Mouse (Mus musculus): ENCODE results near the gene Cdh18.
"Not testable (repeated sequence)": the region's sequence is repeated elsewhere in the genome, so short reads cannot be mapped to it uniquely, and the experiment has no call there.

The Cdh18 gene

DNA sequence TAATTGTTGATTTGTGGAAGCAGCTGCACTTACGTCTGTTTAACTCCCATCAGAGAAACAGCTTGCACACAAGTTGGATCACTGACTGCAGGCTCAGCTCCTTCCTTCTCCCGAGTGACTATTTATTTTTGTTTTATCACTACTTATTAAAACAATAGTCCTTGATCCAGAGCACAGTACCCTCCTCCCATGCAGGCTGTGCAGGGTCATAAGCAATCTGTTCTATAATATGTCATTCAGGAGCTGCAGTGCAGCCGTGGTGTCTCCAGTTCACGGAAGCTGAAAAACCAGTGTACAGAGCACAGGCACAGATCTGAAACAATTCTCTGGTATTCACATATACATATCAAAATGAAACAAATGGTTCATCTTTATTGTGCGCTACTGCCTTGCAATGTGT lies 625.8 kb downstream of the Cdh18 start:
- no peak for DNase-seq (ENCODE audit: extremely low spot score)

DNA sequence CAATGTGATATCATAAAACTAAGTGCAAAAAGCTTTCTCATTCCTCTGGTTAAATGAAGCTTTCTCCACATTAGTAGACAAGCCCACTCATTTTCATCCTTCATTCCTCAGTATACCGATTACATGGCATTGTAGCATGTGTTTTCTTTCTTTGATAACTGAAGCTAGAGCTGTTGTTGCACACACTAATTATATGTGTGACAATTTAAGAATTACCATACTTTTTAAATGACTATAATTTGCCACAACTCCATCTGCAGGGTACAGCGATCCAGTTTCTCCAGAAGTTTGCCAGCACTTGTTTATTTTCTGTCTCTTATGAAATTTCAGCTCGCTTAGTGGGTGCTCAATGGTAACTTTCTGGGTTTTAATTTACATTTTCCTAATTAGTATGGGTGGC lies 663.2 kb downstream of the Cdh18 start:
- no peak for DNase-seq (ENCODE audit: extremely low spot score)

DNA sequence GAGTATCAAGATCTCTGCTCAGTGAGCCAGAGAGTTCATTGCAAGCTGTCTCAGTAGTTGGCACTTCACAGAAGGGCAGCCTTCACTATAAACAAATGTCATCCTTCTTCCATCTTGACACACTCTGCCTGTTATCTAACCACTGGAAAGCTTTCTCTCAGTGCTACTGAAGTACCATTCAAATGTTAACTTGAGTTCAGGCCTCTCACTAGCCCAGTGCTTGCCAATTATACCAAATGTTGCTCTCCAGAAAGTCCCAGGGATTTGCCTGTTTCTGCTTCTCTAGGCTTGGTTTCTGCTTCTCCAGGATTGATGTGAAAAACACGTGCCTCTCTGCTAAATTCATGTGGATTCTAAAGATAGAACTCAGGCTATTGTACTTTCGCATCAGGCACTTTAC lies 681.8 kb downstream of the Cdh18 start:
- no peak for DNase-seq (ENCODE audit: extremely low spot score)

DNA sequence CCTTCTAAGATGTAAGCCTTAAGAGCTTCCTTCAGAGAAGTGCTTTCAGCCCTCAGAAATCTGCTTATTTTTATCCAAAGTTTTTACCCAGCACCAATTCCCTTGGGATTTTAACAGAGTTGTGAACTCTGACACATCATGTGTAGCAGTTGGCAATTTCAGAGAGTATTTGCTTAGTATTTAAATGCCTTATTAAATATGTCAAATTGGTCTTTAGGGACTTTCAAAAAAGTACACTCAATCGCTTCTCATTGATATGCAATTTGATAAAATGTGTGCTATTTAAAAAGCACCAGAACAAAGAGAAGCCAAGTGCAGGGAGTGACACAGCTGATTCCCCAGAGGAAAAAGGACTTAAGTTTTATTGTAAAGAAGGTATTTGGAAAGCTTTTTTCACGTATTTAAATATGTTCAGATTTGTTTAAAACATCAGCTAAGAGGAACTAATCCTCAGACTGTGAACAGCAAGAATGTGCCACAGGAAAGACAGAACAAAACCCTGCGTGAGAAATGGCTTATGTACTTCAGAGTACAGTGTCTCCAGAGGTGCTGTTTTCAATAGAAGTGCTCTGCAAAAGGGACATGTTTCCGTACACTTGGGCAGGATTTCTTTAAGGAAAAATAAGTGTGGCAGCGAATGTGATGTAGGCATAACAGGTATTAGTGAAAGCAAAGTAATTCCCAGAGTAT lies 709.1 kb downstream of the Cdh18 start:
- DNase-seq (ENCODE audit: extremely low spot score) = no peak

DNA sequence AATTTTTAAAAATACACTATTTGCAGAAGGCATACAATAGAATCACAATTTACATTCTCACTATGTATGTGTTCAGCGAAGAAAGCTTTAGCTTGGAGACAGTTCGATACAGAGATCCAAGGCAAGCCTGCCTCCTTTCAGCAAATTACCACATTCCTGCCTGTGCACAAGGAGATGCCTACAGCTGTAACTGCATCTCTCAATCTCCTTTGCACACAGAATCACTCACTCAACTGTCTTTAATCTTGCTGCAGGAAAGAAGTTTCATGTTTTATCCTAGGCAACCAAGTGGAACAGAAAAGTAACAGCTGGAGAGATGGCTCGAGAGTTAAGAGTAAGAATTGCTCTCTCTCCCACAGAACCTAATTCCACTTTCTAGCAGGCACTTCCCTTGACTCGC lies 729.6 kb downstream of the Cdh18 start:
- DNase-seq (ENCODE audit: extremely low spot score) = no peak

DNA sequence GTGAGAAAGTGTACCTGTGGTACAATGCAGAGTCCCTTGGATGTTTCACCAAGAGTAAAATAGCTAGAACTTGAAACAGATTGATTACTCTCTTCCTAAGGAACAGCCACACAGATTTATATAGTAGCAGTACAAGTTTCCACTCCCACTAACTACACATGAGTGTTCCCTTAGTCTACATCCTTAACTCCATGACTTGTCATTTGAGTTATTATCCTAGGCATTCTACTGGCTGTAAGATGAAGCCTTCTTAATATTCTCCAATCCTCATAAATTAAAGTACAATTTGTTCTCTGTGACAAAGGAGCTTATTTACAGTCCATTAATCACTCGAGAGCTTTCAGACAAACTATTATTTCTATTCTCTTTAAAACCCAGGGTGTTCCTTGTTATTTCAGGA lies 756.2 kb downstream of the Cdh18 start:
- no peak for DNase-seq (ENCODE audit: extremely low spot score)

DNA sequence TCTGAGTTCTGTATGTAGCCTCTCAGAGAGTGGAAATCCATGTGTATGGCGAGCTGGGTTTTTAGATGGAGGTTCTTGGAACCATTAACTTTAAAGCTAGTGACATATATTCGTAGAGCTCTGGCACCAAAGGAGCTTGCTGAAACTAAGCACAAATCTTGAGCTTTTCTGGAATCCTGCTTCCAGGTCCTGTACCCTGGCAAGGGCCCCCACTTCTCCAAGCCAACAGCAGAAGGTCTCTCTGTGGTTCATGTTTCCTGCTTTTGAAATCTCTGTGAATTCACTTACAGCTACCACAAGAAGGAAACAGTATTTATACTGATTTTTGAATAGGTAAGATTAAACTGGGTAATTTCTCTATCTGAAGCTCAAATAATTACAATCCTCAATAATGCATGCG lies 767.9 kb downstream of the Cdh18 start:
- no peak for DNase-seq (ENCODE audit: extremely low spot score)

DNA sequence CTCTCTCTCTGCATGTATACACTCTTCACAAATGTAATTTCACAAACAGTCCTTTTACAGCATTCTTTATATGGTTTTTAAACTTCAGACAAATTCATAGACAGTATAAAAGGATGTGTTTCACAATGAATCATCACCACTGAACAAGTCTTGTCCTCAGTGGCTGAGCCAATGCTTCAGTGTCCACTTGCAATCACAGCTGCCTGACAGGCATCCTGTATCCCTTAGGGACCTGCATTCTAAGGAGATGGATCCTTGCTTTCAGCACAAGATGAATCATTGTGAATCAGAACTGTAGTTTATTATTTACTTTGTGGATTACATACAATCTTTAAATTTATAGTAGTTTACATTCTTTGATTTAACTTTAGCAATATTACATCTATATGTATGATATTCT lies 768.6 kb downstream of the Cdh18 start:
- no peak for DNase-seq (ENCODE audit: extremely low spot score)

DNA sequence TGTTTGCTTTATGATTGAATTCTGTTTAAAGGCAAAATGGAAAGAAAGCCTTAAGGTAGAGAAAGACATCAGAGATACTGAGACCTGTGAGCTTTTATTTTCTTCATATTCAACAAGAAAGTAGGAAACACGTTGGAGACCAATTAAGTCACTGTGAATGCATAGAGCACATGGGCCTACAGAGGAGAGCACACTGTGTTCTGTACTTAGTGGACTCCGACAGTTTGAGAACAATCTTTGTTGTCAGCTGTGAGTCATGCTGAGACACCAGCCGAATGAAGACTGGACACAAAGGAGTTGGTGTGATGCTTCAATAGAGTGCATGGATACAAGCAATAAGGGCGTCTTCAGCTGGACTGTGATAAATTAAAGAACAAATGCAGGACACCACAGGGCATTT lies 791.5 kb downstream of the Cdh18 start:
- not testable (repeated sequence) for DNase-seq (ENCODE audit: extremely low spot score)

DNA sequence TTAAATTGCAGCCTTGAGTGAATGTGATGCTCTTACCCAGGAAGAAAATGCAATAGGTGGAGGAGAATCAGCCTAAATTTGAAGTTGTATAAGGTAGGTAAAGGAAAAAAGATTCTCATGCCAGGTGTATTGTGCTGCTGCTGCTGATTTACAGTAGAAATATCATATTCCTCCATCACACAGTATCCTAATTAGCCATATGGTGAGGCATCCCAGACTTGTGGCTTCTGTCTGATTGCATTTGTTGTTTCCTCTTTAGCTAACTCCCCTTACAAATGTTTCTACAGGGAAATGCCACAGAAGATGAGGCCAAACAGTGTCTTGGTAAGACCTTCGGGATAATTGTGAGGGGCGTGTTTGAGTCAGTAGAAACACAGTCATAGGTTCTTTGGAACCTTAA lies 802.3 kb downstream of the Cdh18 start:
- DNase-seq (ENCODE audit: extremely low spot score) = no peak

DNA sequence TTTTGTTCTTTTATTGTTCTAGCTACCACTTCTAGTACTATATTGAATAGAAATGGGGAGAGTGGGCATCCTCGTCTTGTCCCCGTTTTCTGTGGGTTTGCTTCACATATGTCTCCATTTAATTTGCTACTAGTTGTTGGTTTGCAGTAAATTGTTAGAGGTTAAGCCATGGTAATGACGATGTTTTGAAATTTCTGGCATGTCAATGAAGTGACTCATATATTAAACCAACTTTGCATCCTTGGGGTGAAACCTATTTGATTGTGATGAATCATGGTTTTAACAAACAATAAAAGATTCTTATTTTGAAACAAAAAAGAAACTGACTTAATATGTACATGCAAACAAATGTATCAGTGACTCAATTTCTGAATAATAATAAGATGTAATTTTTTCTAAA lies 817.5 kb downstream of the Cdh18 start:
- DNase-seq (ENCODE audit: extremely low spot score) = no peak

DNA sequence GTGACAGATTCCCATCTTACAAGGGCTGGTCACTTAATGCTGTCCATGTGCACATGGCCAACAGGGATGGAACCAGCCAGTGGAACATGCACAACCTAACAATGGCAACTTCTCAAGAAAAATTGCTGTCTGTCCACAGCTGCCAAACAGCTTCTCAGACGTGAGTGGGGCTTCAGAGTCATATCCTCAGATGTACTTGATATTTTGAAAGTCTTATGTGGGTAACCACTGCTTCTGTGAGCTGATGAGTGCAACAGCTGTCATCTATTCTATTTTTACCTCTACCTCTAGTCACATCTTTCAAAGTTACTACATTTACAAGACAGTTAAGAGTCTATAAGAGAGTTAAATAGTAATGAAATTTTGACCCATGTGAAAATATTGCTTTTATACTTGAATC lies 818.9 kb downstream of the Cdh18 start:
- no peak for DNase-seq (ENCODE audit: extremely low spot score)

DNA sequence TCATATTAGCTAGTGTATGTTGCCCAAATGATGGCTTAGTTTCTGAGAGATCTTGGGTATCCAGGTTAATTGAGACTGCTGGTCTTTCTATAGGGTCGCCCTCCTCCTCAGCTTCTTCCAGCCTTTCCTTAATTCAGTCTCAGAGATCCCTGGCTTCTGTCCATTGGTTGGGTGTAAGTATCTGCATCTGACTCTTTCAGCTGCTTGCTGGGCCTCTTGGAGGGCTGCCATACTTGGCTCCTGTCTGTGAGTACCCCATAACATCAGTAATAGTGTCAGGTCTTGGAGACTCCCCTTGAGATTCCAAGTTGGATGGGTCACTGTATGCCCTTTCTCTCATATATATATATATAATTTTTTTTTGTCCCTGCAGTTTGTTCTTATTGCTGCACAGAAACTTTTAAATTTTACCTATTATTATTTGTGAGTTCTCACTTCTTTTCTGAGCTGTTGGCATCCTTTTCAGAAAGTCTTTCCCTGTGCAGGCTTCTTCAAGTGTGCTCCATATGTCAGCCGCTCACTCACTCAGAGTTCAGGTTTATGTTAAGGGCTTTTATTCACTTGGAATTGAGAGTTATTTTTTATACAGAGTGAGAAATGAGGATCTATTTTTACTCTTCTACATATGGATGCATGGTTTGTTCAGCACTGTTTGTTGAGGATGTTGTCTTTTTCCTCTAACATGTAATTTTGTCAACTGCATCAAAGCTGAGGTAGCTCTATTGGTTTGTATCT lies 829.4 kb downstream of the Cdh18 start:
- no peak for DNase-seq (ENCODE audit: extremely low spot score)

DNA sequence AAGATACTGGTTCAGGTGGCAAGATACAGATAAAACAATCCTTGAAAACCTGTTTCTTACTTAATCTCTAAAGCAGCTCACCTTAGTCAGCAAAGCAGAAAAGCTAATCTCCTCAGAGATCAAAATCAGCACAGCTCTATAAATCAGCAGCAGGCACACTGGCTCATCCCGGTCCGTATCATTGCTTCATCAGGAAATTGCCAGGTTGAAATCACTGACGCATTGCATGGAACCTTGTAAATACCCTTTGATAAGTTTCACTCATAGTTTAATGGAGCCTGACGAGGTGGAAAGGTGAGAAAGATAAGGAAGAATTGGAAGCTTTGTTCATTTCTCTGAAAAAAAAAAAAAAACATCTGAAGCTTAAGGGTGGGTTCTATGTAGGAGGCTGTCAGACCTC lies 837.0 kb downstream of the Cdh18 start:
- DNase-seq (ENCODE audit: extremely low spot score) = no peak

DNA sequence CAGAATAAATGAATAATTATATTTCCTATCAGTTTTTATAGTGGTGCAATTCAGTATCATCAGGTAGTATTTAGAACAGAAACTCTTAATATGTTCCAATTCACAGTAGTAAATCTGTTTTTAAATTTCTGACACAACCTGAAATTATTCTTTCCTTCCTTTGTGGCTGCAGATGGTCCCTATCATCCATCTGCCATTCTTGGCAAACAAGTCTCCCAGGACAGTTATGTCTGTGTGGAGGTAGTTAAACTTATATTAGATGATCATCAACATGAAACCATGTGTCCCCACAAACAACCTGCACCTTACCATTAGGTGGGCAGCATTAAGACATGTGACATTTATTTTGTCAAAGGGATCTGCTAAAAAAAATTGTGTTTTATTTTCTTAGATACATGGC lies 847.8 kb downstream of the Cdh18 start:
- no peak for DNase-seq (ENCODE audit: extremely low spot score)

DNA sequence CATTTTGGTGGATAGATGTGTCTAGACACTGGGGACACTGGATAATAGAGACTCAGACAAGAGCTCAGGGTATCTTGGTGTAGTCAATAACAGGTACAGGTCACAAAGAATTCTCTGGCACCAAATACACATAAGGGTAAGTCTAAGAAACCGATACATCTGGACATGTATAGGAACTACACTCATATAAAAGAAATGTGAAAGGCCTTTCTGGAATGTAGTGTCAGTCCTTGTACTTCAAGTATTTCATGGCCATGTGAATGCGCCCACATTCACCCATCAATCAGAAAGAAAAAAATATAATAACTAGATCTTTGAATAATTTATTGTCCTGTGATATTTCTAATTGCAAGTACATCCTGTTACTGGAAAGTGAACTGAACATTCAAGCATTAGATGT lies 855.0 kb downstream of the Cdh18 start:
- no peak for DNase-seq (ENCODE audit: extremely low spot score)

DNA sequence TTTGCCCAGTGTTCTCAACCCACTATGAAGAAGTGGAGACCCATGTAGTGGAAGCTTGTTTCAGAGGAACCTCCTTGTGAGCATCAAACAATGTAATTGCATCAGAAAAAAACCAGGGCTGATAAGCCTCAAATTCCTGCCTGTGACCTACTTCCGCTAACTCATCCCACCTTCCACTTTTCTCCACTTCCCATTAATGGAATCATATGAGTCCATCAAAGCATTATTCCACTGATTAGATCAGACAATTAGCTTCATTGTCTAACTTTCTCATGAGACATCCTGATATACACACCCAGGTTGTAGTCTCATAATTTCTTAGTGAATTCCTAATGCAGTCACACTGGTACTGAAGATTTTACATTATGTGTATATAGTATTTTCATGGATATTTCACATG lies 859.4 kb downstream of the Cdh18 start:
- DNase-seq (ENCODE audit: extremely low spot score) = no peak

DNA sequence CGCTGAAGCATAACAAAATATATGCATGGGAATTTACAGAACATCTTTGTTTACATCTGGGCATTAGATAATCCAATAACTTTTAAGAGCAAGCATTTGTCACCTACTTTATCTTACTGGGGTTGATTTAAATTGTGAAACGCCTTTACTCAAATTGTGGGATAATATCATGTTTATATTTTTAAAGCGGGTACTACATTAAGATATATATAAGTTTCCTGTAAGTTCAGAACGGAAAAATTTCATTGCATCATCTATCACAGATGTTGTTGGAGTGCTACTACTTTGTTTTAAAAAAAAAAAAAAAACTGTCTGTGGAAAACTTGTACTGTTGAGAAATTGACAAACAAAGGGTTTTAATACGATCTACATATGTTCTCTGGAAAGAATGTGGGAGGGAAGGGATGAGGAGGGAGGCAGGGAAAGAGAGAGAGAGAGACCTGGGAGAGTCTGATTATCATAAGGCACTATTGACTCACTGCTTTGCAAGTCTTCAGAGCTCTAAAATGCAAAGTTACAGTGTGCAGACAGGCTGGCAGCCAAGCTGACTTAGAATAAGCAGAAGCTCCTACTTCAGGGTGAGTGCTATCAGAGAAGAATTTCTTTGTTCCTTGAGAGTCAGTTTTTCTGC lies 867.7 kb downstream of the Cdh18 start:
- no peak for DNase-seq (ENCODE audit: extremely low spot score)

DNA sequence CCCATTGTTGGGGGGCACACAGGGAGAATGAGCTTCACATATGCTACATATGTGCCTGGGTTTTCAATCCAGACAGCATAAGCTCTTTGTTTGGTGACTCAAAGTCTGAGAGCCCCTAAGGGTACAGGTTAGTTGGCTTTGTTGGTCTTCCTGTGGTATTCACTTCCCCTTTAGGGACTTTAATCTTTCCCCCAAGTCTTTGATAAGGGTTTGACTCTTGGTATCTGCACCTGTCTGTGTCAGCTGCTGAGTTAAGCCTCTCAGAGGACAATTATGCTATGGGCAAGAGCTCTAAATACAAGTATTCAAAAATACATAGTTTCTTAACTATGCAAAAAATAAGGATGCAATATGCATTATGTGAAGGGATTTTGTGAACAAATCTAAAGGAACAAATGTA lies 869.3 kb downstream of the Cdh18 start:
- no peak for DNase-seq (ENCODE audit: extremely low spot score)

DNA sequence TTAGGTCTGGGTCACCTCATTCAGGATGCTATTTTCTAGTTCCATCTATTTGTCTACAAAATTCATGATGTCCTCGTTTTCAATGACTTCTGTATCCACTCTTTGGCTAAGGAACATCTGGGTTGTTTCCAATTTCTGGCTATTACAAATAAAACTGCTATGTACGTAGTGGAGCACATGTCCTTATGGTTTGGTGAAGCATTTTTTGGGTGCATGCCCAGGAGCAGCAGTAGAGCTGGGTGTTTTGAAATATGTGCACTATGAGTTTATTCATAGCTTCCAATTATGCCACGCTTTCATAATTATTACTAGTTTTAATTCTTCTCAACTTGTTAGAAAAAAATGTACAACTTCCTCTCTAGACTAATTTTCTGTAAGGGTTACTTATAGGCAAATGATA lies 871.2 kb downstream of the Cdh18 start:
- DNase-seq (ENCODE audit: extremely low spot score) = no peak

DNA sequence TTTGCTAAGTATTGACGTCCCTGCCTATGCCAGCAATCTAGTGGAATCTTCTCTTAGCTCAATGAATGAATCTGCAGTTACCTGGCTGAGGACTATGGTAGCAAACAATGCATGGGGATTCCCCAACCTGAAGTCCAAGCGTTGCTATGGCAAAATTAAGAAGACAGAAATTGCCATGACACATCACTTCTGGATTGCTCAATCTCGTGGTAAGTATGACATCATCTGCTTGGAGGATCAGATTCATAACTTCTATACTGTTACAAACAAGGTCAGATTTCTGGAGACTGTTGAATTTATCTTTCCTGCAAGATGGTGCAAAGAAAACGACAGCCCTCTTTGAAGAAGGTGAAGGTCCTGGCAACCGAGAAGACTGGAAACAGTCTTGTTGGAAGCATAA lies 881.2 kb downstream of the Cdh18 start:
- DNase-seq (ENCODE audit: extremely low spot score) = no peak

DNA sequence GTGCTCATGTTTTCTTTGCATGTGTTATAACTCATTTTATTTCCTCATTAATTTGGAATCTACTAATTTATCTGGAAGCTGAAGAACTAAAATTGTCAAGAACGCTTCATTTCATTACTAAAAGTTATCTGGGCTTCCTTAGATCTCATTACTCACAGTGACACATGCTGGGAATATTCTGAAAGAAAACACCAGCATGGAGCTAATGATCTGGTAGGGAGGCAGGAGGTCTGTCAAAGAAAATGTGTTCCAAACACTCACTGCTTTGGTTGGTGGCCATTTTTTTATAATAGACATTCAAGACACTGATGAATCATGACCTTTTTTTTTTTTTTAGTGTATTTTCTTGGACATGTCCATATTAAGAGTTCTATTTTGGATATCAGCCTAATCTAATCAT lies 899.7 kb downstream of the Cdh18 start:
- DNase-seq (ENCODE audit: extremely low spot score) = no peak

DNA sequence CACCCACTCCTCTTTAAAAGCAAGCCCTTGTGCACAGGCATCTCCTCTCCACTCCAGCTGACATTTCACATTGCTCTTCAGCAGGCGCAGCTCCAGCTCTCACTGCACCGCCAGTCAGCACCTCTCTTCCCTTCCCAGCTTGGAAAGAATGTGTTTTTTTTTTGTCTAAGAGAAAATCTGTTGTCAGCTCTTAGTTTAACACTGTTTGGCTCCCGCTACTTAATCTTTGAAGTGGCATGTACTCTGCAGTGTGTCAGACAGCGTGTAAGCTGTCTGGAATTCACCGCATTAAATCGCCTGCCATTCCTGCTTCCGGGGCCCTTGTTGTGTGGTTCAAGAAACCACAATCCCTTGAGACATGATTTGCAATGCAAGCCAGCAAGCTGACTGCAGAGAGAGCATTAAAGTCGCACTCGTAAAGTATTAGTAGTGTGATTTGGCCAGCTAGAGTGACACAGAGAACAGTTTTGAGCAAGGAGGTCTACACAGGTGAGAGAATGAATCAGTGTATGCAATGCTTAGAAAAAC lies 903.3 kb downstream of the Cdh18 start:
- DNase-seq (ENCODE audit: extremely low spot score) = no peak
